Mouse (Mus musculus): ENCODE results near the gene Gm12695. TPM values are rescaled to one million over a fixed set of nuclear protein-coding genes. Genes with fewer than 3 reads are reported as not detected.
A peak's percentile ranks its signal among the peaks of the same experiment; 100 is the strongest.

Gene Gm12695
- polyA plus RNA-seq, 1 experiment from 2014 or later = not detected

GRCm38 (mm10) chr4:96705281-96705951 lies 79.6 kb downstream of the Gm12695 start:
- WGBS = 55% methylated on average over 2 of the region's 2 CpGs
- Histone ChIP-seq H3K9me3 (ENCODE audit: control insufficient read depth, low read length) (no peaks in the 10 kb centered on the region), H3K4me3 (ENCODE audit: low read length) (no peak overlapping the region), H3K4me2 (ENCODE audit: low read depth, low read length) (no peak overlapping the region), H3K27me3 (replicated peaks; ENCODE audit: control insufficient read depth, insufficient read depth, low read length) (no peaks in the 10 kb centered on the region), H3K36me3 (ENCODE audit: control insufficient read depth, insufficient read depth, low read length) (no peaks in the 10 kb centered on the region), H3K9ac (ENCODE audit: low read depth, low read length) (no peak overlapping the region), H3K27ac (ENCODE audit: low read length) (no peak overlapping the region), H3K4me1 (ENCODE audit: control insufficient read depth, insufficient read depth, low read length) (no peaks in the 10 kb centered on the region)
- no peak for ATAC-seq

GRCm38 (mm10) chr4:96698218-96698561 lies 86.8 kb downstream of the Gm12695 start:
- H3K4me2 ChIP-seq (ENCODE audit: low read depth, low read length) = no peak overlapping the region
- no peak overlapping the region for H3K9ac ChIP-seq (ENCODE audit: low read depth, low read length)
- H3K36me3 ChIP-seq (ENCODE audit: control insufficient read depth, insufficient read depth, low read length) = no peaks in the 10 kb centered on the region
- no peaks in the 10 kb centered on the region for H3K4me1 ChIP-seq (ENCODE audit: control insufficient read depth, insufficient read depth, low read length)
- no peak overlapping the region for H3K4me3 ChIP-seq (ENCODE audit: low read length)
- WGBS = 57% methylated on average over 5 of the region's 5 CpGs
- H3K27ac ChIP-seq (ENCODE audit: low read length) = no peak overlapping the region
- H3K9me3 ChIP-seq (ENCODE audit: control insufficient read depth, low read length) = no peaks in the 10 kb centered on the region
- no peaks in the 10 kb centered on the region for H3K27me3 ChIP-seq (replicated peaks; ENCODE audit: control insufficient read depth, insufficient read depth, low read length)
- no peak for ATAC-seq

GRCm38 (mm10) chr4:96697511-96698217 lies 87.3 kb downstream of the Gm12695 start:
- H3K36me3 ChIP-seq (ENCODE audit: control insufficient read depth, insufficient read depth, low read length) = no peaks in the 10 kb centered on the region
- no peak for ATAC-seq
- no peak overlapping the region for H3K4me2 ChIP-seq (ENCODE audit: low read depth, low read length)
- H3K4me3 ChIP-seq (ENCODE audit: low read length) = no peak overlapping the region
- H3K27ac ChIP-seq (ENCODE audit: low read length) = no peak overlapping the region
- no peak overlapping the region for H3K9ac ChIP-seq (ENCODE audit: low read depth, low read length)
- WGBS = 68% methylated on average over 15 of the region's 15 CpGs
- H3K27me3 ChIP-seq (replicated peaks; ENCODE audit: control insufficient read depth, insufficient read depth, low read length) = no peaks in the 10 kb centered on the region
- H3K9me3 ChIP-seq (ENCODE audit: control insufficient read depth, low read length) = no peaks in the 10 kb centered on the region
- no peaks in the 10 kb centered on the region for H3K4me1 ChIP-seq (ENCODE audit: control insufficient read depth, insufficient read depth, low read length)

- Histone ChIP-seq H3K27me3 (replicated peaks; ENCODE audit: control insufficient read depth, insufficient read depth, low read length) (no peaks in the 10 kb centered on the region), H3K4me2 (ENCODE audit: low read depth, low read length) (peak overlapping the region; percentile 26; the same call in 1 of the 2 replicates), H3K27ac (ENCODE audit: low read length) (no peak overlapping the region), H3K9ac (ENCODE audit: low read depth, low read length) (no peak overlapping the region), H3K36me3 (ENCODE audit: control insufficient read depth, insufficient read depth, low read length) (no peaks in the 10 kb centered on the region), H3K4me1 (ENCODE audit: control insufficient read depth, insufficient read depth, low read length) (no peaks in the 10 kb centered on the region), H3K4me3 (ENCODE audit: low read length) (no peak overlapping the region), H3K9me3 (ENCODE audit: control insufficient read depth, low read length) (no peaks in the 10 kb centered on the region)
- ATAC-seq = peak; percentile 55; the same call in 1 of the 2 replicates
- 36% methylated on average over 13 of the region's 13 CpGs for WGBS
Observed at GRCm38 (mm10) chr4:96696614-96697360, 88.2 kb downstream of the Gm12695 start.

GRCm38 (mm10) chr4:96687358-96687803 lies 97.6 kb downstream of the Gm12695 start:
- Histone ChIP-seq H3K36me3 (ENCODE audit: control insufficient read depth, insufficient read depth, low read length) (no peaks in the 10 kb centered on the region), H3K4me2 (ENCODE audit: low read depth, low read length) (no peak overlapping the region), H3K9me3 (ENCODE audit: control insufficient read depth, low read length) (no peaks in the 10 kb centered on the region), H3K4me1 (ENCODE audit: control insufficient read depth, insufficient read depth, low read length) (no peaks in the 10 kb centered on the region), H3K27ac (ENCODE audit: low read length) (no peak overlapping the region), H3K4me3 (ENCODE audit: low read length) (no peak overlapping the region), H3K9ac (ENCODE audit: low read depth, low read length) (no peak overlapping the region), H3K27me3 (replicated peaks; ENCODE audit: control insufficient read depth, insufficient read depth, low read length) (no peaks in the 10 kb centered on the region)
- no peak for ATAC-seq
- WGBS = 67% methylated on average over 2 of the region's 2 CpGs

- Histone ChIP-seq H3K4me1 (ENCODE audit: control insufficient read depth, insufficient read depth, low read length) (no peaks in the 10 kb centered on the region), H3K4me3 (ENCODE audit: low read length) (no peak overlapping the region), H3K36me3 (ENCODE audit: control insufficient read depth, insufficient read depth, low read length) (no peaks in the 10 kb centered on the region), H3K9me3 (ENCODE audit: control insufficient read depth, low read length) (no peaks in the 10 kb centered on the region), H3K9ac (ENCODE audit: low read depth, low read length) (no peak overlapping the region), H3K4me2 (ENCODE audit: low read depth, low read length) (no peak overlapping the region), H3K27me3 (replicated peaks; ENCODE audit: control insufficient read depth, insufficient read depth, low read length) (no peaks in the 10 kb centered on the region), H3K27ac (ENCODE audit: low read length) (no peak overlapping the region)
- 44% methylated on average over 2 of the region's 2 CpGs for WGBS
- no peak; the same call in 1 of the 2 replicates for ATAC-seq
Observed at GRCm38 (mm10) chr4:96683474-96683873, 101.5 kb downstream of the Gm12695 start.

- Histone ChIP-seq H3K9me3 (ENCODE audit: control insufficient read depth, low read length) (no peaks in the 10 kb centered on the region), H3K27ac (ENCODE audit: low read length) (no peak overlapping the region), H3K36me3 (ENCODE audit: control insufficient read depth, insufficient read depth, low read length) (no peaks in the 10 kb centered on the region), H3K4me2 (ENCODE audit: low read depth, low read length) (no peak overlapping the region), H3K4me1 (ENCODE audit: control insufficient read depth, insufficient read depth, low read length) (no peaks in the 10 kb centered on the region), H3K4me3 (ENCODE audit: low read length) (no peak overlapping the region), H3K27me3 (replicated peaks; ENCODE audit: control insufficient read depth, insufficient read depth, low read length) (no peaks in the 10 kb centered on the region), H3K9ac (ENCODE audit: low read depth, low read length) (no peak overlapping the region)
- peak; percentile 79 for ATAC-seq
Observed at GRCm38 (mm10) chr4:96680966-96681365, 104.0 kb downstream of the Gm12695 start.

GRCm38 (mm10) chr4:96680233-96680632 lies 104.8 kb downstream of the Gm12695 start:
- peak; percentile 36; the same call in 1 of the 2 replicates for ATAC-seq
- Histone ChIP-seq H3K27me3 (replicated peaks; ENCODE audit: control insufficient read depth, insufficient read depth, low read length) (no peaks in the 10 kb centered on the region), H3K9ac (ENCODE audit: low read depth, low read length) (no peak overlapping the region), H3K4me1 (ENCODE audit: control insufficient read depth, insufficient read depth, low read length) (no peaks in the 10 kb centered on the region), H3K4me2 (ENCODE audit: low read depth, low read length) (no peak overlapping the region), H3K27ac (ENCODE audit: low read length) (no peak overlapping the region), H3K4me3 (ENCODE audit: low read length) (no peak overlapping the region), H3K36me3 (ENCODE audit: control insufficient read depth, insufficient read depth, low read length) (no peaks in the 10 kb centered on the region), H3K9me3 (ENCODE audit: control insufficient read depth, low read length) (no peaks in the 10 kb centered on the region)
- WGBS = 41% methylated on average over 1 of the region's 1 CpGs

All from intestine, embryonic 16.5 days (tissue).